Mouse (Mus musculus): ENCODE measurements around the gene Ptprd.
A peak's percentile ranks its signal among the peaks of the same experiment; 100 is the strongest.

Ptprd gene

DNA sequence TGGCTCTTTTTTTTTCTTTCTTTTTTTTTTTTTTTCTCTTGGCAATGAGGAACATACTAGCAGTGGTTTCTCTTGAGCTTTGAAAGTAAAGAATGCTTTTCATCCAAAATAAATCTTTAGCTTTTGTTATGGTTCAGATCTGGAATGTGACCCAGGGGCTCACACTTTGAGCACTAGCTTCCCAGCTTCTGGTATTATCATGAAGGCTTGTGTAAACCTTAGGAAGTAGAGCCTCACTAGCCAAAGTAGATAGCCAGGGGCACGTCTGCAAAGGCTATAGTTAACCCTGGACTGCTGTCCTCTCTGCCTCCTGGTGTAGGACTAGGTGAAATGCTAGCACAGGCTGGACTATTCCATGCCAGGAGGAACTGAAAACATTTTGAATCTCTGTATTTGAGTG, 1310.1 kb downstream of the Ptprd start:
- no peak for DNase-seq (ENCODE audit: low spot score)

DNA sequence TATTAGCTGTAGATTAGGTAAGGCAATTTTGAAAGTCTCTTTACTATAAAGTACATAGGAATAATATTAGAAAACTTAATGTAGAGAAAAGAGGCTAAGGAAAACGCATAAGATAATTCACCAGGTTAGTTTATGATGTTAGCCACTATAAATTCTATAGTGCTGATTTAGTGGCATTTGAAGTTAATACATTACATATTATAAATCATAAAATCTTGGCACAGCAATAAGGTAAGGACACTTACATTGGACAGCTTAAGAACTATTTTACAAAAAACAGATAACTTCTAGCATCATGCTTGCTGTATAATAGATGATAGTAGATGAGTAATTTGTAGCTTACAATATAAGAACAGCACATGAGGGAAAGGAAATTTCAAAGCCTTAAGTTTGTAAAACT, 1322.1 kb downstream of the Ptprd start:
- no peak for DNase-seq (ENCODE audit: low spot score)

DNA sequence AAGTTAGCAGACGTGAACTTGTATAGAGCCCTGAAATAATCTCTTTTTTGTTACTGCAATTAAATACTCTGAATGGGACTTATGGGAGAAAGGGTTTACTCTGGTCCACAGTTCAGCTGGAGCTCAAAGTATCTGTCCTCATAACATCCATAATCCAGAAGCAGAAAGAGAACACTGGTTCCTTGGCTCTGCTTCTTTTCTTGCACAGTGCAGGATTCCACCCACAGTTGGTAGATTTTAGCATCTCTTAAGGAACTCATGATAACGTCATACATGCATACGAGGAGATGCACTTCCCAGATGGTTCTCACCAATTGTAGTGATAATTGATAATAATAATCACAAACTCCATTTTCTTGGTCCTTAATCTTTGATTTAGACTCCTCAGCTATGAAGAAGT, 1330.2 kb downstream of the Ptprd start:
- no peak for DNase-seq (ENCODE audit: low spot score)

DNA sequence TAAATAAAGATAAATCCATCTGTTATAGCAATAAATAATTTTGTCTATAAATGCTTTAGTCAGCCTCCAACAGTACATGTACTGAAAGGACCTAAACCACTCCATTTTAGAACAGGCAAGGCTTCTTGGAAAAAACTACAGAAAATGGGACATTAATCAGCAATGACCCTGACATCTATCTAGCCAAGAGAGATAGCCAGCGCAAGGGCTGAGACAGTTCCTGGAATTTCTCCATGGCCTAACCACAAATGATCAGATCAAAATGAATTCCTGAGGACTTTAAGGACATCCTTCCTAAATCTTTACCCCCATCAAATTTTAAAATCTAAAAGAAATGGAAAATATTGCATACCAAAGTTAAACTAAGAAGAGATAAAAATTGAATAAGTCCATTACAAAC, 1340.8 kb downstream of the Ptprd start:
- no peak for DNase-seq (ENCODE audit: low spot score)

DNA sequence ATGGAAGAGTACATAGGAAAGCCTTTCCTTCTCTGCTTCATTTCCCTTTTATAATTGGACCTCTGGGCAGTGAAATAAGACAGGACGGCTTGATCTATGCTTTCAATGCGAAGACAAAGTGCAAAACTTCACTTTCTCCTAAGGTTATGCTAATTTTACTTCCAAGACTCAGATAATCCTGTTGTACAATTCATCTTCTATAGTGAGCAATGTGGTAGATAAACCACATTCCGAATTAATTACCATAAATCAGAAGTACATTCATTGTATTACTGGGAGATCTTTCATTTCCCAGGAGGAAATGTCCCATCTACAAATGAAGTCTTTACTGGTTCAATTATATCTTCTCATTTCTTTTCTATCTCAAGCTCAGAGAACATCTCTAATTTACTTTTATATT, 1346.2 kb downstream of the Ptprd start:
- DNase-seq (ENCODE audit: low spot score) = no peak

DNA sequence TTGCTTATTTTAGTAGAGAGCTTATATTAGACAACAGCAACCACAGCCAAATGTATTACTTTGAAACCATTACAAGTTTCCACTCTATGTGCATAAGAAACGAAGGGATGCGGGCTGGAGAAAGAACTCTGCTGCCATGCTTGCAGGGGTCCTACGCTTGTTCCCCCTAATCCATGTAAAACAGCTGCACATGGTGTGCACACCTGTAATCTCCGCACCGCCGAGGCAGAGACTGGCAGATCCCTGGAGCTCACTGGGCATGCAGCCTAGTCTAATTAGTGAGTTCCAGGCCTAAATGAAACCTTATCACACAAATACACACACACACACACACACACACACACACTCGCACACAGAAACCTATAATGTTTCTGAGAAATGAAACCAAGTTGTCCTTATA, 1365.5 kb downstream of the Ptprd start:
- no peak for DNase-seq (ENCODE audit: low spot score)

DNA sequence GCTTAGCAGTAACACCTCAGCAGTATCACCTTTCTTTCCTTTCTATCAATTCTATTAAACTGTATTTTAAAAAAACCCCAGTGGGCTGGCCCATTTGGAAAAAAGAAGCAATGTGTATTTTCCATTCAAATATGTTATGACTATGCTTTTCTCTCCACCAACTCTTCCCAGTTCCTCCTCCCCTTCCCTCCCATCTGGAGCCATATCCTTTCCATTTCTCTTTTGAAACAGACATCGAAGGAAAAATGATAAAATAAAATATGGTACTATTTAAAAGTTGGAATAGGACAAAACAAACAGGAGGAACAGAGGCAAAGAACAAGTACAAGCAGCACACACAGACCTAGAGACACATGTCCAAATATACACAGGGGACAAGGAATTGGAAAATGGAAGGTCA, 1372.7 kb downstream of the Ptprd start:
- DNase-seq (ENCODE audit: low spot score) = no peak

DNA sequence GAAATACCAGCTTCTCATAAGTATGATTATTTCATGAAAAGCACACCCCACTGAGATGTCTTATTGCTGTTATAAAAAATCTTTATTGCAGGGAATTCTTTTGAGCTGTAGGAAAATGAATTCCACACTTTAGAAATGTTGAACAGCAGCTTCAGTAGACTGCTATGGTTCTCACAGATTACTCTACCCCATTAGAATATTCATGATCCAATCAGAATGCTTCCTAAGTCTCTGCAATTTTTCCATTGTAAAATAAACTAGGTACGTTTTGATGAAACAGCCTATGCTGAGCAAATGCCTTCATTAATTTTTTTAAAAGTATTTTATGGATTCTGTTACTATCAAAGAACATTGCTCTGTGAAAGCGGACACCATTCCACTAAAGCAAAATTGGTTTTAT, 1399.6 kb downstream of the Ptprd start:
- DNase-seq (ENCODE audit: low spot score) = no peak

DNA sequence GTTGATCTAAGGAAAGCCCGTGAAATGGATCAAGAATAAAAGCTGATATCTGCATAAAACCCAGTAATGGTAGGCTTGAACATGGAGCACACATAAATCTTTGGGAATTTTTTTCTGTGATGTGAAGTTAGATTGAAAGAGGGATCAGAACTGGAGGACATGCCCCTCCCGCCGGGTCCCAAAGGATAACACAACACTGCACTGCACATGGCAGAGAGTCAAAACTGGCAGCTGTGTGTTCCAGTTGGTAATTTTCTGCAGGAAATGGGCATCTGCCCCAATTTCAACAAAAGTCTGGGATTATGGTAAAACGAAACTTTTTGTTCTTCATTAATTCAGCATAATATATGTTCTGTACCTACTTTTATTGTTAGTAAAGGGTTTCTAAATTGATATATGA, 1409.1 kb downstream of the Ptprd start:
- no peak for DNase-seq (ENCODE audit: low spot score)

DNA sequence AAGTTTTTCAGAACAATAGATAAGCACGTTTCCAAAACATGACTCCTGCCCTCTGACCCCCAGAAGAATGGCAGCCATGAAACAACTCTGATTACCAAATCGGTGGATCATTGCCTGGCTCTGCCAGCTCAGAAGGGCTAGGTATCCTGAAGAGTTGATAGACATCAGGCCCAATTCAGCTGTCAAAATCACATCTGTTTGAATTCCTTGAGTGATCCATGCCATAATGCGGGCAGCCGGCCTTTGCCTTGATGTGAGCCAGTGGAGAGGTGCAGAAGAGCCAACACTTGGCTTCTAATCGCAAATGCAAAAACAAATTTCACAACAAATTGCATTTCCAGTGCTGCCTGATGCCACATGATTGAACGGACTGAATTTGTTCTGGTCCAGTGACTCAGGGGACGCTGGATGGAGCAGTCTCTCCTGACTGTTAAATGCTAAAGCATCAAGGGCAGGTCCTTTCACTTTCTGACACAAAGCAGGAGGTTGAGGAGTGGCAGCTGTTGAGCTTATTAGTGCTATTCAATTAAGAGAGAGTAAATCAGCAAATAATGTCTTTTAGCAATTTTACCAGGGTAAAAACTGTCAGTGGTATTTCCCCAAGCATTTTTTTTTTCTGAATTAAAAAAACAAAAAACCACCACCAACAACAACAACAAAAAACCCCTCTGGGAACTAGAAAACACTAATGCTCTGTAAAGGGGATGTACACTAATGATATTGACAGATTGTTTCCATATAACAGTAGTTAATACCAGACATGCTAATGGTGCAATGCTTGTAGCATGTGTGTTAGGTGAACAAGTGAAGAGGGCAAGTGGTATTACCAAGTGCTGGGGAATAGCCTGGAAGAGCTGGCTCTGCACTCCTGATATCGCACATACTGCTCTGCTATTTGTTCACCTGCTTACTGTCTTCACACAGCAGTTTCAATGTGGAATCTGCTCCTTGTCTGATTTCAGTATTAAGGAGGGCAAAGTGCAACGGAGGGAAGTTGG, 1413.5 kb downstream of the Ptprd start:
- DNase-seq (ENCODE audit: low spot score) = peak; percentile 54

DNA sequence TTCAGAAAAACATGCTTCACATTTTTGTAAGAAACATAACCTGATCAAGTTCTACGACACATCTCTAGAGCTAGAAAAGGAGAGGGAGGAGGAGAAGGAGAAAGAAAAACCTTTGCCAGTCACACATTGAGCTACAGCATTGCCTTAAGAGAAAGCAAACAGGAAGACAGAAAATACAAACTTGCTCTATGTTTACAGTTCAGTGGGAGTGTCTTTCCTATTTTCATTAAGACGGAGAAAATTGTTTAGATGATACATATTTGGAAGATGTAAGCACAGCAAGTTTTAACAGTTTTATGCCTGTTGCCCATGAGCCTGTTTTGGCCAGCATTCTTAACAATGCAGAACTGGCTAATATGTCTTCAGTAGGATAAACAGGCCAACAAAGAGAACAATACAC, 1426.4 kb downstream of the Ptprd start:
- no peak for DNase-seq (ENCODE audit: low spot score)

DNA sequence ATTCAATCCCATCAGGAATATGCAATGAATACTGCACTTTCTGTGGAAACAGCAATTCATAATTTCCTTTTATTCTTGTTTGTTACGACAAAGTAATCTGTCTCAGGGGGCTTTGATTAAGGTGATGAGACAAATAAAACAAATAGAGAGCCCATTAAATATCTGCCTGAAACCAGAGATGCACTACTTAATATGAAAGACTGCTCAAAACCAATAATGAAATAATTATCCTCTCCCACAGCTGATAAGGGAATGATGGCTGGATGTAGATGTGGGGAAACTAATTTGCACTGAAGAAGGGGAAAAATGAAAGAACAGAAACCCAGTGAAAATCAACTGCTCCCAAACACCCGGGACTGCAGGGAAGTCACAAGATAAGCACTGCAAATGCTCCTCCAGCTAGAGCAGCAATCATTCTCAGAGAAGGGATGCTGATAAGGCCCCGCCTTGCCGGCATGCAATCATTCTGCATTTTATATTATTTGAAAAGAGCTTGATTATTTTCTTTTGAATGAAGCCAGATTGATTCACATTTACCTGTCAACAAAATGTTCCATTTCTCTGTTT, 1432.1 kb downstream of the Ptprd start:
- DNase-seq (ENCODE audit: low spot score) = no peak

DNA sequence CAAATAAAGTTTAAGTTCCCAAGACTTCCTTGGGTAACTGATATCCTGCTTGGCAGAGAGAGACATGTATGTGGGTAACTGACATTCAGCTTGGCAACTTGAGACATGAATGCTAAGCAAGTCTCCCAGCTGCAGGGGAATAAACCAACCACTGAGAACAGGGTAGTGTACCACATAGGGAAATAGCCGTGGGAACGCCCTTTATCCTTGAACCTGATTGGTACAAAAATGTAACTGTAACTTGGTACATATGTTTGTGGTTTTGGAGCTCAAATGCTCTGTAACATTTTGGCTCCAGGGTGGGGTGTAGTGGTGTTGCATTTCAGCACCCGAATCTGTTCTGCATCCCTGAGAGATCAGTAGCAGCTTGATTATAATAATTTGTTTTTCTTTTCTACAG, 1444.8 kb downstream of the Ptprd start:
- no peak for DNase-seq (ENCODE audit: low spot score)

DNA sequence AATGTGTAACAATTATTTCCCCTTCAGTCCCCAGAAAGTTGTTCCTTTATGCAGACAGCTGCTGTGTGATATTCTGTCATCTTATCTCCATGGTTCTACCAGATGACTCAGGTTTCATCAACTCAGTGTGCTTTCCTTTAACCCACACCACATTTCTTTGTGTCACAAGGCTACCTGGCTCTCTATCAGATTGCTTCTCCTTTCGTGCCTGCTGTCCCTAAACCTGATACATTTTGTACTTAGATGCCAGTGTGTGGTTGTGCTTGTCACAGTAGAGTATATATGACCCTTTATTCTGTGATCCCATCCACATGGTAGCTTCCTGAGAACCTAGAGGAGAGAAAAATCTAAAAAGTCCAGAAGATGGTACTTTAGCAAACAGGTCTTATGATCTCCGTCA, 1445.3 kb downstream of the Ptprd start:
- DNase-seq (ENCODE audit: low spot score) = no peak

DNA sequence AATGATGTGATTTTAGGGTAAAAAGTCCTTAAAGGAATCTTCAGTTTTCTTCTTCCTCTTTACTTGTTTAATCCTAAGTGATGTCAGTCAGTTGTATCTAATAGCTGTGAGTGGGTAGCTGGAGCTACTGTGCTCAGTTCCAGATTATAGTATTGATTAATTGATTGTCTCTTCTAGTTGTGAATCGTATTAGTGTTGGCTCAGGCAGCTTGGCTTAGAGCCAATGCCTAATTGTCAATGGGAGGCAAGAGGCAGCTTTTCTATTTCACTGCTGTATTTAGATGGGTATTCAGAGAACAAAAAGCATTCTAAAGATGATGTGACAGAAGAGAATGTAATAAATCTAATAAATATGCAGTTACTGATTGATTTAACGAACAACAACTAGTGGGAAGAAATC, 1461.1 kb downstream of the Ptprd start:
- peak; percentile 41 for DNase-seq (ENCODE audit: low spot score)

DNA sequence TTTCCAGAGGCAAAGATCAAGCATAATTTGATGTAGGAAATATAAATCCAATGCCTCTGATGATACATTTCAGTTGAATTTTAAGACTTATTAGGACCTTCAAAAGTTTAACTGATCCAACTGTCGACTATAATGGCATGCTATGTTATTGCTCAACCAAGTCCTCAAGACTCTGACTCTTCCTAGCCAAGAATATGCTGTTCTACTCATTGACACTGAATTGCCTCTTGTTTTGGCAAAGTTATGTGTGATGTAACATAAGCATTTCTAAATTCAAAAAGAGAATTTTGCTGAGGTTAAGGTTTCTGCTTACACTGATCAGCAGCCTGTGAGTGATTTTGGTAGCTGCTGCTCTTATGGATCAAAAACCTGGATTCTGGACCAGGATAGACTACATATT, 1475.9 kb downstream of the Ptprd start:
- no peak for DNase-seq (ENCODE audit: low spot score)

DNA sequence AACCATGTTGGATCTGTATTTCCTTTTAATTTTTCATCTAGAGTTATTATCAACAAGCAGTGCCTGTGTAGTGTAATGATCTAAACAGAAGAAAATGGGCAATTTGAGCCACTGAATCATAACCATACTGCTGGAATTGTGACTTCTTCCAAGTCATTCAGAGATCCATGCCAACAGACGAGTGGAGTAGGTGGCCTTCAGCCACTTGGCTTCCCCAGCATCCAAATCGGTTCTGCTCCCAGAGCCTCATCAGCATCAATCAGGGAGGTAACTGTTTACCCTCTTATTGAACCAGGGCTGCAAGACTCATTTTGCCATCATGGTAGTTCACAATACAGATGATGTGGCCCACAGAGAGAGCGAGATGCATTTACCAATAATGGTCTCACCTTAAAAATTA, 1536.0 kb downstream of the Ptprd start:
- no peak for DNase-seq (ENCODE audit: low spot score)

DNA sequence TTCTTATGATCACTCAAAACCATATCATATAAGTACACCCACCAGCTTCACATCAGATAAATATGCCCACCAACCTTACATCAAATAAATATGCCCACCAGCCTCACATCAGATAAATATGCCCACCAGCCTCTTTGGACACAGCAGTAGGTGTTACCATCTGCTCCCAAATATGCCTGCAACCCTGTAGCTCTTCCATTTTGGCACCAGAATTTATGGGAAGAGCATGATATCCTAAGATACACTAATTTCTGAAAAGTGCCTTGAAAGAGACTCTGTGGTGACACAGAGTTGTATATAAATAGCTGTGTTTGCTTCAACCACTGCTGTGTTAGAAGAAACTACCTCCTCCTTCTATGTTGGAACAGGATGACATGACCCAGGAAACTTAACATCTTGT, 1538.5 kb downstream of the Ptprd start:
- DNase-seq (ENCODE audit: low spot score) = no peak

DNA sequence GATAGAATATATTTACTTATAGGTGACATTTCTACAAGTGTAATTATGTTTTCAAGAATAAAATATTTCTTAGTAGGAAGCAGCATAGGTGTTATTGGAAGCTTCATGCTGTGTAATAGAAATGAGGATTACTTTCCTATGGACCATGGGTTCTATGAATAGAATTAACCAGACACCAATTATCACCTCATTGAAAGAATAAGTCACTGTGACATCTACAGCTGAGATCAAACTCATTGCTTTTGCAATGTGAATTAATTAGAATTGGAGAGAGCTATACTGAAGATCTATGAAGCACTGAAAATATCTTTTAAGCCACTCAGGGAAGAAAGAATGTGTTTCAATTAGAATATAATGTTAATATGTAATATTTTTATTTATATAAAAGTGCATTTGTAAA, 1539.1 kb downstream of the Ptprd start:
- DNase-seq (ENCODE audit: low spot score) = no peak

DNA sequence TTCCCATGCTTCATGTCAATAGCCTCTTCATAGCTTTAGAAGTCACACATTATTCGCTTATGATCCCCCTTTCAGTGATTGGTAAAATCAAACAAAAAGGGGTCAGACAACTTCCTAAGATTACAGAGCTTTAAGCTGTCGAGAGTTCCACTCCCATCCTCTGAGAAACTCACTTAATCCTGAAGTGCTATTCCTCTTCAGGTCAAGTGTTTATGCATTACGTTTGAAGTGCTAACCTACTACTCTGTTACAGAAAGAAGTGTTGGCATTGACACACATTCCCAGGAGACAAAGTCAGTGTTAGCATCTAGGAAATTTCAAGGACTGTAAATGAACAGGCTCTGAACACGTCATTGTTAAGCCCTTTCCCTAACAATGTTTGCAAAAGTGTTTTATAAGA, 1550.0 kb downstream of the Ptprd start:
- no peak for DNase-seq (ENCODE audit: low spot score)

DNA sequence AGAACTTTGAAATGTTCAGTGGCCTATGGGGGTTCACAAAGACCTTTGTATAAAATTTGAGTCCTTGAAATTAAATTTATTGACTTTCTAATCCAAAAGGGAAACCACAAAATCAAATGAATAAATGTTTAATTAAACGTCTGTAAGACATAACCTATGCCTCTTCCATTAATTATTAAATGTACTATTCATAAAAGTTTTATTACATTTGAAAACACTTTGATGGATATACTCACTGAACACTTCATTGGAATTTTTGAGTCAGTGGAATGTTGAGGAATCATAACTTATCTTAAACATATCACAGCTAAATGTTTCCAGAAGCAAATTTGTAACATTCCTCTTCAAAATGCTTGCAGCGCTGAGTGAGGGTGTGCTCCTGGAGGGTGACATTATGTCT, 1551.6 kb downstream of the Ptprd start:
- DNase-seq (ENCODE audit: low spot score) = no peak

DNA sequence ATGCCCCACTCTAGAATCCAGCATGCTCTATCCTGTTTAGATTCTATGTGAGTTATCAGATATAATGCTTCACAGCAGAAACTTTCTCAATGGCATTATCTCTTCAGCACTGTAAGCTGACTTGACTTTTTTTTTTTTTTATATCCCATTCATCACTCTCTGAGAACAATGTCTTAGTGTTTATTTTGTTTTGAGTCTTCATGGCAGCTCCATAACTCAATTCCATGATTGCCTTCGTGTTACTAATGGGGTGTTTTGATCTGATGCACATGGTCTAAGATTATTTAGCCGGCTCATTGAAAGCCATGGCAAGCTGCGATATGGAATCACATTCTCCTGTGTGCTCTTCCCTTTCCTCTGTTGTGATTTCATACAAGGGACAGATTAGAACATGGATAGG, 1555.0 kb downstream of the Ptprd start:
- DNase-seq (ENCODE audit: low spot score) = no peak

DNA sequence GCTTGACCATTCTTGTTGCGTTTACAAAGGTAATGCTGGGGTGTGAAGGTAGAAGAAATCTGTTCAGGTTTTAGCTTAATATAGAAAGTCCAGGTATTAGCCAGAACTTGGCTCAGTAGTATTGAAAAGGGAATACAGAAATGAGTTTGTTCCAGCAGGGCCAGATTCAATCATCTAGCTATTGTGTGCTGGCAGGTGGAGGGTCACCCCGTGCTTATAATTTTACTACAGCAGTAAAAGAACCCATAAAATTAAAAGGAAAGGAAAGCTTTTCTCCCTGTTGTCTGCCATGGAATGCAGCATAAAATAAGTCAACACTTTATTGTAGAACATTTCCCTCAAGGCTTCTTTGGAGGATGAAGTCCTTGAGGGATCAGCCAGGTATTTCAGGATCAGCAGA, 1558.8 kb downstream of the Ptprd start:
- DNase-seq (ENCODE audit: low spot score) = no peak

DNA sequence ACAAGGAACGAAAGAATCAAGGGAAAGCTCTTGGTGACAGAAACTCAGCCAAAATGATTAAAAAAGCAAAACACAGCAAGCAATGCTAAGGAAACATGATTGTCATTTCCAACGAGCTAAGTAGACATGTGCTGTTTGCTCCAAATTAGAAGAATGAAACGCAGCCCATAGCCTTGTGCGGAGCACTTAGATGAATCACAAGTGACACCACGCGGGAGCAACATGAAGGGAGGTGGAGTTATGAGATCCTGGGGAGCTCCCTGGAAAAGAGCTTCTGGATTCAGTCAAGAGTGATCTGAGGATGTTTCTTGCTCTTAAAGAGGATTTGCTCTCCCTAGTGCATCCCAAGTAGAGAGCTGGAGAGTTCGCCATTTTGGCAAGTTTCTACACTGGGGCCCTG, 1590.0 kb downstream of the Ptprd start:
- no peak for DNase-seq (ENCODE audit: low spot score)
